9 mouse cellular contexts compared by ENCODE assay signal in genomic region chr8:109614243-109615210, GRCm38 (mm10). TPM values are rescaled to one million over a fixed set of nuclear protein-coding genes. Genes with fewer than 3 reads are reported as not detected.
DNase-seq lines count a peak whose midpoint lies in the region; ATAC-seq lines count a peak whose summit lies in the region.
"Had no signal": no experiment of that assay in that cellular context is flagged by ENCODE, and none has a peak within 500 bp of the region (broad histone marks: within the 10 kb centered on the region; RNA-seq: fewer than 3 reads in every experiment).

Gene Pkd1l3 (plus strand): TSS chr8:109614517.

- H3K4me3 ChIP-seq in heart, embryonic 13.5 days, result peak within 1 kb of the TSS; percentile 27
- H3K4me3 ChIP-seq in limb, embryonic 15.5 days, result peak within 1 kb of the TSS; percentile 1; the same call in 1 of the 2 replicates
- H3K4me3 ChIP-seq: limb, embryonic 12.5 days had no signal

- peak within 1 kb of the TSS; percentile 7; the same call in 1 of the 2 replicates for H3K9ac ChIP-seq in heart, embryonic 13.5 days
- H3K9ac ChIP-seq in limb, embryonic 15.5 days, result no peak within 1 kb of the TSS
- H3K9ac ChIP-seq: limb, embryonic 12.5 days had no signal

- peaks cover 7% of the 10 kb centered on the region; the same call in 1 of the 2 replicates for H3K27me3 ChIP-seq in heart, embryonic 13.5 days (replicated peaks)
- H3K27me3 ChIP-seq in limb, embryonic 15.5 days, result no peaks in the 10 kb centered on the region

- DNase-seq in heart, postnatal 25 days (ENCODE audit: low spot score), result no peak
- DNase-seq in 416B (ENCODE audit: low read depth), result peak; percentile 85
- no peak for DNase-seq in embryo, embryonic 9.5 days (ENCODE audit: extremely low spot score)
- no peak for DNase-seq in gastrocnemius, adult 18-20 months (ENCODE audit: low spot score)

- intact Hi-C loops in heart, postnatal 25 days (cut with DNase I), result loop anchor here (5.0 kb wide), 1 partner anchor 78 kb away; the partner anchor contains the start of gene Ist1

- 0 out of 2 replicates have a peak, but pooled peaks cover 4% of the 10 kb centered on the region for H3K4me1 ChIP-seq in heart, embryonic 13.5 days
- H3K4me1 ChIP-seq in limb, embryonic 15.5 days, result no peaks in the 10 kb centered on the region
- H3K4me1 ChIP-seq: limb, embryonic 12.5 days had no signal

- H3K27ac ChIP-seq in heart, embryonic 13.5 days (replicated peaks), result no peak within 1 kb of the TSS
- H3K27ac ChIP-seq in limb, embryonic 15.5 days, result no peak within 1 kb of the TSS
- H3K27ac ChIP-seq: limb, embryonic 12.5 days had no signal

- no peak for ATAC-seq in heart, embryonic 13.5 days (ENCODE audit: extremely low read depth, insufficient number of reproducible peaks, low FRiP score, low TSS enrichment)
- ATAC-seq in activated CD4-positive, CD25-positive, alpha-beta regulatory T cell, adult 4 months, result peak; percentile 77
- no peak for ATAC-seq in limb, embryonic 15.5 days (ENCODE audit: insufficient number of reproducible peaks, low FRiP score, low TSS enrichment, low read depth)
- no peak for ATAC-seq in cerebellum, adult (ENCODE audit: insufficient number of reproducible peaks, low FRiP score, low TSS enrichment)

- H3K9me3 ChIP-seq in heart, embryonic 13.5 days, result no peaks in the 10 kb centered on the region
- no peaks in the 10 kb centered on the region for H3K9me3 ChIP-seq in limb, embryonic 15.5 days

- peak within 1 kb of the TSS; percentile 56 for H3K4me2 ChIP-seq in heart, embryonic 13.5 days
- no peak within 1 kb of the TSS for H3K4me2 ChIP-seq in limb, embryonic 15.5 days
- H3K4me2 ChIP-seq: limb, embryonic 12.5 days had no signal

- H3K36me3 ChIP-seq in heart, embryonic 13.5 days, result no peaks in the 10 kb centered on the region
- H3K36me3 ChIP-seq in limb, embryonic 15.5 days, result no peaks in the 10 kb centered on the region
- H3K36me3 ChIP-seq: limb, embryonic 12.5 days had no signal

- 45% methylated on average over 27 of the region's 27 CpGs for WGBS in heart, embryonic 13.5 days
- WGBS in limb, embryonic 15.5 days, result 62% methylated on average over 27 of the region's 27 CpGs

RNA-seq across cellular contexts. Expression of gene Pkd1l3, which starts in this region (rescaled TPM):
- polyA plus RNA-seq in heart, embryonic 13.5 days (2015; fragmentation: Nextera tagmentation; extraction: Ambion mirVana), result 0.06 and 0.25 TPM in 2 replicates
- not detected for total RNA-seq in heart, postnatal 25 days (2021)
- 1 to 10 TPM in 1 of 2 experiments, under 1 TPM in 1; 0.32 to 1.6 TPM for polyA plus RNA-seq in activated CD4-positive, CD25-positive, alpha-beta regulatory T cell, adult 4 months (2017; shearing (Covaris generic))
- 0.22 and 0.41 TPM in 2 replicates for polyA plus RNA-seq in limb, embryonic 15.5 days (2015; fragmentation: Nextera tagmentation; extraction: Ambion mirVana)
- total RNA-seq in gastrocnemius, adult 18-20 months (2021), result under 1 TPM in 1 of 2 experiments, not detected in 1; 0.32 TPM
